Mouse (Mus musculus) ovary, postnatal 36 days (tissue): ENCODE data around the gene Eogt.

Experiments used
- DNase-seq: peaks from one replicate; pipeline ENCODE4 v3.0.0; 2022; ENCODE audit warnings: low spot score, mixed read lengths

The Eogt gene

GRCm38 (mm10) chr6:97148383-97149251, at the start of gene Eogt:
Gene Eogt, minus strand, starts transcription at chr6:97149182.
- peak; percentile 81 for DNase-seq

GRCm38 (mm10) chr6:97179367-97179828, 30.4 kb upstream of the Eogt start:
- no peak for DNase-seq

DNA sequence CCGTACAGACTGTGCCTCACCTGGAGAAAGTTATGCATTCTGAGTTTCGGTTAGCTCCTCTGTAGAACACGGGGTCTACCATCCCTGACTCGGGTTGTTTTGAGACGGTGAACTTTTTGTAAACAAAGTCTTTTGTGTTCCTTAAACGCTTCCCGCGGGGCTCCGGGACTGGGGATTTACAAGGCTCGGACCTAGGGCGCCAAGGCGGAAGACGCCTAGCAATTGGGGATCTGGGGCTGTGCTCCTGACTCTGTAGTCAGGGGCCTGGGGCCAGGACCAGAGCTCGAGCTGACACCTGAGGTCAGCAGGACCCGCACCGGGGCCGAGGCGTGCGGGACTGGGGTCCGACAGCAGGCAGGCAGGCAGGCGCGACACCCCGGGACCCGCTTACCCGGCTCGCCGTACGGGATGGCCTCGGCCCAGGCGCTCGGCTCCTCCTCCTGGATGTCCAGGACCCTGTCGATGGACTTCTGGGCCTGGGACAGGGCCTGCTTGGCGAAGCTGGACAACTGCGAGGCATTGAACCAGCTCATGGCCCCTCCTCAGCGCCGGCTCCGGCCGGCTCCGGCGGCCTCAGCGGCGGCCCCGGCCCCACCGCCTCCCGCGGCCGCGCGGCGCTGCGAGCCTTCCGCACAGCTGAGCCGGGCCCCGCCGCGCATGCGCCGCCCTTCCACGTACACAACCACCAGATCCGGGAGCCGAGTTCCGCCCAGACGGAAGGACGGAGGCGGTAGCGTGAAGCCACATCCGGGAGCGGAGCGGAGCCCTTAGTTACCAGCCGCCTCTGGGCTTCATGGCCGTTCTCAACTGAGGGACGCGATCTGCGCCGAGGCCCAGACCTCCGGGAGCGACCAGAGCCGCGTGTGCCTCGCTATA, 29.7 kb upstream of the Eogt start, which contains the start of gene Tmf1:
Gene Tmf1 (minus strand): TSS at position 632 of the 876 bp plus-strand sequence.
- DNase-seq, result peak; percentile 96

- no peak for DNase-seq
Observed at GRCm38 (mm10) chr6:97175716-97176115, 26.7 kb upstream of the Eogt start.

DNA sequence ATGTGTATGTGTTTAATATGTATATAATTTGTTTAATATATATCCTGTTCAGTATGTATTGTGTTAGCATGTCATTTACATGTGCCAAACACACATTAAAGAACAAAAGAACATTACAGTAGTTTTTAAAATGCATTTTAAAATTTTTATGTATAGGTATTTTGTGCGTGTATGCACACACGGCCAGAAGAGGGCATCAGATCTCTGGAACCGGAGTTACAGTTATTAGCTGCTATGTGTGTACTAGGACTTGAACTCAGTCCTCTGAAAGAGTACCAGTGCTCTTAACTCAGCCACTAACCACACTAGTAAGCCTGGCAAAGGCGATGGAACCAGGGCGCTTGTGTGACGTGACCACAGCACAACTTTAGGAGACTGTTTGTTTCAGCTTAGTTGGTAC, 1.2 kb upstream of the Eogt start:
- no peak for DNase-seq

DNA sequence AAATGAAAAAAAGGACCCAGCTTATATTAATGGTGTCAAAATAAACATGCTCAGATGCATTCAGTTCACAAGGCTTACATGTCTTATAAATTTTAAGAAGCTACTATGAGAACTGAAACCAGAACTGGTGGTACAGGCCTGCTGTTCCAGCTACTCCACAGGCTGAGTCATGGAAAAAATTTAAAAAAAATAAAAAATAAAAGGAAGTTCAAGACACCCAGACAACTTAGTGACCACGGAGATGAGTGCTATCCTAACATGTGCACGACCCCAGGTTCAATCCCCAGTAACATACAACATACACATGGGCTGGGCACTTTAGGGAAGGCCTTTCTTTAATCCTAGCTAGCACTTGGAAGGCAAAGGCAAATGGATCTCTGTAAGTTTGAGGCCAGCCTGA, 739 bp upstream of the Eogt start:
- DNase-seq, result no peak

DNA sequence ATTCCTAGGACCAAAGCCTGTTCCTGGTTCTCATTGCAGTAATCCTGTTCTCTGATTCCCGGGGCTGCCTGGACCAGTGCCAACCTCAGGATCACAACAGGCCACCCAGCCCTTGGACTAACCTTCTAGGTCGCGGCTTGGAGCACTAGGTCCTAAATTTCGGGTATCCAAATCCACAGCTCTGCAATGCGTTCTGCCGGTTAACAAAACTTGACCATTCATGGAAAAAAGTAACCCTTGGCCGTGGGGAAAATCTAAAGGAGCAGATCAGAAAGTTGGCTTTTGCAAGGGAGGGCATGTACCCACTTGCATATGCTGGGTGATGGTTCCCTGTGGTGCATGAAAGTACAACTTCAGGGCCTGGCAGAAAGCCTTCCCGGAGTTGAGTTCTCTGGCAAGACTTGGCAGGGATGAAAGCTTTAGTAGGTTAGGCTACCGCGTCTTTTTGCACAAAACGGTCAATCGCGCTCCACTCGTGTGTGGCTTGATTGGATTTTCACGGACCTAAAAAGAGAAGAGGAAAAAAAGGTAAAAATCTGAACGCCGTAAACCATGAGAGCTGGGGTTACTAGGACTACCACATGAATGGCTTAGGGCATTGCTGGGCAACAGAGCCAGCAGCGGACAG, 1.1 kb downstream of the Eogt start:
- DNase-seq, result peak; percentile 51

DNA sequence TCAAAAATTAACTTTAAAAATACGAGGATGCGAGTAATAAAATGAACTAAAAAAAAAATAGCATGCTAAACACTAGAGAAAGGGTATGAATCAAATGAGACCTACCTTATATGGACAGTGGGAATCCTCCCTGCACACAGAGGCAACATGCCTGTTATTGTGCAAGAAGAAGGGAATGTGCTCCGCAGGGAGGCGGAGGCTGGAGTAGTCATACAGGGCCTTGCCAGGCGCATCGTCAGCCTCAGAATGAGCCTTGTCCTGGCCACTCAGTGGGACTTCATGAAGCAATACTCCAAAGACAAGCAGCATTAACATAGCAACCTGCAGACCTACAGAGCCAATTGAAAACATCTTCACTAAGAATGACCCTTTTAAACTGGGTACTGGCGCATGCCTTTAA, 3.8 kb downstream of the Eogt start:
- DNase-seq, result peak; percentile 34

GRCm38 (mm10) chr6:97144359-97144758, 4.6 kb downstream of the Eogt start:
- peak; percentile 12 for DNase-seq

GRCm38 (mm10) chr6:97142611-97143010, 6.4 kb downstream of the Eogt start:
- DNase-seq, result no peak

- no peak for DNase-seq
Observed at GRCm38 (mm10) chr6:97141811-97142210, 7.2 kb downstream of the Eogt start.

DNA sequence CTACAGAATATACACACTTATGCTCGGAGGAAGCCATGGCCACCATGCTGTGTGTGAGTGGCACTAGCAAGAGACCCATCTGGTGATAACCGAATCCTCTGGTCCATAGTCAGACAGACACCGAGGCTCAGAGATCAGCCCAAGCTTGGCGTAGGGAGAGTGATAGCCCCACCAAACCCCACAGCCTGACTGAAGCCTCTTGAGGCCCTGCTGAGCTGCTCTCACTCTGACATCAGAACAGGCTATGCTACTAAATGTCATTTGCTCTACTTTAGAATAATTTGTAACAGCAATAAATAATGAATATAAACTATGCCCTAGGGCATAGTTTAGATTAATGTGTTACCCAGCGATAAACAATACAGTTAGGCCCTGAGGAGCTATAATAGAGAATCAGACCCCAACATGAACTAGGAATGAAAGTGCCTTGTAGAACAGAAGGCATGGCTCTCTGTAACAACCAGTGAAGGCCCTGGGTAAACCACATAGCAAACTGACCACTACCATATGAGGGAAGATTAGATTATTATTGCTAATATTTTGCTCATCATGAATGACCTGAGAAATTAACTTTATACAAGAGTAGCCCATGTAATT, 16.2 kb downstream of the Eogt start:
- no peak for DNase-seq

DNA sequence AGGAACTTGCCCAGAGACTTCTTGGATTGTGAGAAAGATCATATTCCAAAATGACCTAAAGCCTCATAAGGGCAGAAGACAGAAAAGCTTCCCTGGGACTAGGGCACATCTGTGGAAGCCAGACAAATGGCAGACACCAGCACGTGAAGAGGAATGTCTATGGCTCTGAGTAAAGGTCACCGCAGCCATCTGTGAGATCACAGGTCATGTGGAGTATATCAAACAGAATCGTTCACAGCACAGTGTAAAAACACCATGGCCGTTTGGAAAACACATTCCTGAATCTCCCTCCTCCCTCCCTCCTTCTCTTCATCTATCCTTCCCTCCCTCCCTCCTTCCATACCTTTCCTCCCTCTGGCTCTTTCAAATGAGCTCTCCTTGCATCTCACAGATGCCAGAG, 17.2 kb downstream of the Eogt start:
- no peak for DNase-seq

- DNase-seq, result no peak
Observed at GRCm38 (mm10) chr6:97130979-97131378, 18.0 kb downstream of the Eogt start.

GRCm38 (mm10) chr6:97124336-97125010, 24.5 kb downstream of the Eogt start:
- DNase-seq, result no peak

DNA sequence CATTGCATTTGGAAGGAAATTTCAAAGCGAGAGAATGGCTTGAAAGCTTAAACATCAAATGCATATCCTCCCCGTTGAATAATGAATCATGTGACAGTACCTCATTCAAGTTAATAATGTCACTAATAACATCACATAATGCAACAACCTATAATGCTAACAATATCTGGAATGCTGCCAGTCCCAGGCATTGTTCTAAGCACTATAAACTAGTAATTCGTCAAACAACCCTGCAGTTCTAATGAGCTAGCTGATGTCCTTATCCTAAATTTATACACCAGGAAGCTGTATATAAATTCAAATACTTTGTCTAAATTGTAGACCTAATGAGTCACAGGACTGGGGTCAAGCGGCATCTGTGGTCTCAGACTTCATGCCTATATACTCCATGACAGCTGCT, 28.1 kb downstream of the Eogt start:
- no peak for DNase-seq

DNA sequence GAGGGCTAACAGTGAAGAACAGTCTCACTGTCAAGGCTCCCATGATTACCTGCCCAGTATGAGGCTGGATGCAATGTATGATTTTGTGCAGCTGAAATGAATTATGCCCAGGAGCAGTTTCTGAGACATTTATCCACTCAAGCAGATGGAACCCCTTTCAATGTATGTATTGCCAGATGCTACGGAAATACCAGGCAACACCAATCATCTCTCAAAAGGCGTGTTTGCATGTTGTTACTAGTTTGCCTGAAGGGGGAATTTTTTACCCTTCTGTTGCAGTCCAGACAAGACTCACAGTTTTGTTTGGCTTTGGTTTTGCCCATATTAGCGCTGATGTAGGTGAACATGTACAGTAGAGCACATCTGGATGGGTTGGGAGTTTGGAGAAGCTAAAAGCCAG, 30.7 kb downstream of the Eogt start:
- no peak for DNase-seq

GRCm38 (mm10) chr6:97116896-97117295, 32.1 kb downstream of the Eogt start:
- DNase-seq, result no peak

DNA sequence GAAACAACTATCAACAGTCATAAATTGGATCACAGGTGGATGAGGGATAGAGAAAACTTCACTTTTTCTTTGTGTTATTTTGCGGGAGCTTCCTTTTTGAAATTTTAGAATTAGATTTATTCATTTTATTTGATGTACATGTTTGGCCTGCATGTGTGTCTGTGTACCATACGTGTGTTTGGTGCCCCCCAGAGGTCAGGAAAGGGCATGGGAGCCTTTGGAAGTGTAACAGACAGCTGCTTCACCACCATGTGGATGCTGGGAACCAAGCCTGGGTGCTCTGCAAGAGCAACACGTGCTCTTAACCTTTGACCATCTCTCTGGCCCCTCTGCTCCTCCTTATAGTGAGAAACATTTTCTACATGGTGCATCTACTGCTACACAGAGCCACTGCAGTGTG, 34.2 kb downstream of the Eogt start:
- no peak for DNase-seq

DNA sequence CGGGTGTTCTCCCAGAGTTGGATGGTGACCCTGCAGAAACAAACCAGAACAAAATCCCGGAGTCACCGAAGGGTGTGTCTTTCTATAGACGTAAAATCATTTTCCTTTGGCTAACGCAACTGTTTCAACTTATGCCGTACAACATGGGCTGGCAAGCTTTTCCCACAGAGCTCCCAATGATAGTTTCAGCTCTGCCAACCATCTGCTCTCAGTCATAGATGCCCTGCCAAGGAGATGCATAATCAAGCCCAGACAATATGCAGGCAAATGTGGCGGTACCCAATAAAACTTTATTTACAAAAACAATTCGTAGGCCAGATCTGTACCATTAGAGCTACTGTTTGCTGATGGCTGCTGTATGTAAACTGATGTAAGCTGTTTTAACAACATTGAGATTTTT, 36.8 kb downstream of the Eogt start:
- no peak for DNase-seq

- DNase-seq, result no peak
Observed at GRCm38 (mm10) chr6:97106777-97107176, 42.2 kb downstream of the Eogt start.
